Mouse (Mus musculus): ENCODE measurements around the gene Plekha6.

- TF ChIP-seq POLR2A (IDR thresholded peaks at IDR 0.05; ENCODE audit: borderline replicate concordance, low read depth, low read length) (no peak), CTCF (IDR thresholded peaks at IDR 0.05; ENCODE audit: low read depth, low read length) (no peak)
Measured at GRCm38 (mm10) chr1:133203701-133204100, 39.7 kb downstream of the Plekha6 start.
